ENCODE assay signal across 9 mouse cellular contexts in the genomic region with DNA sequence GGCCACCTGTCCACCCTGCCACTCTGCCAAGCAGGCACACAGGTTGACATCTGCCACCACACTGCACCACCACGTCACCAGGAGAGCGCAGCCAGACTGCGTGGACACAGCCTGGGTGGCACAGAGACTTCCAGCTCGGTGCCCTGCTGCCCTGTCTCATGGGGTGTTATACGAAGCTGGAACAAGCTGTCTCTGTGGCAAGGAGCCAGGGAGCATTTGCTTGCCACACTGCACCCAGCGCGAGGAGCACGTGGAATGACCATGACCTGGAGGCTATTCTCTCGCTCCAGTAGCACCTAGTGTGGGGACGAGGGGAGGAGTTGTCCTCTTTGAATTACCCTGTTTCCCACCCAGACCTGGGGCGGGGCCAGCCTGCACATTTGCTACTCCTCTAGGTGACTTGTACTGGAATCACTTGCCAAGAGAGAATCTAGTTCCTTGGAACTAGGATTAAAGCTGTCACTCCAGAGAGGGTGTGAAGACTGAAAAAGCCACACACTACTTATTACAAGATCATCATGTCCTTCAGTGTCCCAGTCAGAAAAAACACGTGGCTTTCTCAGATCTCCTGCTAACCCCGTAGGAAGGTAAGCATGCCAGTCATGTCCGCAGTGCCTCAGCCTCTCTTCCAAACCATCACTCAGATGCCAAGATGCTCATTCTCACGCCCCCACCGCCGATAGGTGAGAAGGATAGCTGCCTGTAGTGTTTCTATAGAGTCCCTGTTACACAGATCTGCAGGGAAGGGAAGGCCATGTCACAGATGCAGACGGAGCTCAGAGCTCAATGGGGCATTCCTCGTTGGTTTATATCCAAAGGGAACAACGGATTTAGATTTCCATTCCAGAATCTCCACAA. TPM values are rescaled to one million over a fixed set of nuclear protein-coding genes. Genes with fewer than 3 reads are reported as not detected.
DNase-seq lines count a peak whose midpoint lies in the region; ATAC-seq and TF ChIP-seq lines count a peak whose summit lies in the region.
"Had no signal": no experiment of that assay in that cellular context is flagged by ENCODE, and none has a peak within 500 bp of the region (broad histone marks: within the 10 kb centered on the region; RNA-seq: fewer than 3 reads in every experiment).

No protein-coding gene starts in this region.

- no peaks in the 10 kb centered on the region for H3K27me3 ChIP-seq in forebrain, embryonic 13.5 days
- H3K27me3 ChIP-seq in forebrain, embryonic 10.5 days (ENCODE audit: poor library complexity, severe bottlenecking): no peaks in the 10 kb centered on the region
- H3K27me3 ChIP-seq: limb, embryonic 12.5 days had no signal

- TF ChIP-seq POLR2A in brain, embryonic 14.5 days (IDR thresholded peaks at IDR 0.05; ENCODE audit: borderline replicate concordance, extremely low read depth, insufficient read depth, insufficient read length, poor library complexity, severe bottlenecking): no peak

- H3K9ac ChIP-seq in forebrain, embryonic 13.5 days: no peak overlapping the region
- H3K9ac ChIP-seq: limb, embryonic 12.5 days had no signal

- no peak for DNase-seq in forebrain, embryonic 10.5 days (ENCODE audit: extremely low spot score, low spot score)
- peak; percentile 82 for DNase-seq in brain, embryonic 14.5 days (ENCODE audit: low read depth)
- peak; percentile 80 to 85 for DNase-seq in gastrocnemius, adult 8-10 months (ENCODE audit: low spot score in 2 of 2)
- peak; percentile 95 for DNase-seq in kidney, adult 18-20 months
- peak; percentile 33 to 37 for DNase-seq in left cerebral cortex, postnatal 36 days (ENCODE audit: low spot score in 2 of 2)
- peak; percentile 44 for DNase-seq in right cerebral cortex, postnatal 4 days

- peaks cover 4% of the 10 kb centered on the region; the same call in 1 of the 2 replicates for H3K4me1 ChIP-seq in forebrain, embryonic 13.5 days
- H3K4me1 ChIP-seq in forebrain, embryonic 10.5 days: no peaks in the 10 kb centered on the region
- H3K4me1 ChIP-seq: limb, embryonic 12.5 days had no signal

- ATAC-seq in forebrain, embryonic 13.5 days: peak; percentile 96
- no peak for ATAC-seq in granulocyte monocyte progenitor cell, adult 5-6 weeks (replicated peaks; ENCODE audit: poor library complexity, severe bottlenecking)

- TF ChIP-seq CTCF in brain, embryonic 14.5 days (IDR thresholded peaks at IDR 0.05; ENCODE audit: borderline replicate concordance, extremely low read depth, insufficient read depth, insufficient read length): no peak

- H3K9me3 ChIP-seq in forebrain, embryonic 13.5 days (replicated peaks): no peaks in the 10 kb centered on the region
- no peaks in the 10 kb centered on the region for H3K9me3 ChIP-seq in forebrain, embryonic 10.5 days
- H3K9me3 ChIP-seq: limb, embryonic 12.5 days had no signal

- no peaks in the 10 kb centered on the region for H3K36me3 ChIP-seq in forebrain, embryonic 13.5 days (ENCODE audit: poor library complexity, severe bottlenecking)
- H3K36me3 ChIP-seq in forebrain, embryonic 10.5 days (replicated peaks): no peaks in the 10 kb centered on the region
- H3K36me3 ChIP-seq: limb, embryonic 12.5 days had no signal

- intact Hi-C loops in left cerebral cortex, postnatal 36 days (cut with DNase I): no loop called here

- H3K4me2 ChIP-seq in forebrain, embryonic 13.5 days: peak overlapping the region; percentile 7
- H3K4me2 ChIP-seq: limb, embryonic 12.5 days had no signal

- no peak overlapping the region for H3K27ac ChIP-seq in forebrain, embryonic 13.5 days
- H3K27ac ChIP-seq in forebrain, embryonic 10.5 days: no peak overlapping the region
- H3K27ac ChIP-seq: limb, embryonic 12.5 days had no signal

- 66% methylated on average over 20 of the region's 20 CpGs for WGBS in forebrain, embryonic 13.5 days
- WGBS in forebrain, embryonic 10.5 days: 82% methylated on average over 20 of the region's 20 CpGs

- H3K4me3 ChIP-seq in forebrain, embryonic 13.5 days: no peak overlapping the region
- H3K4me3 ChIP-seq in forebrain, embryonic 10.5 days: no peak overlapping the region
- H3K4me3 ChIP-seq: limb, embryonic 12.5 days had no signal

RNA-seq across cellular contexts. Expression of gene Aldob, which starts 10.8 kb away (rescaled TPM):
- 0.23 TPM in 2 replicates for polyA plus RNA-seq in forebrain, embryonic 13.5 days (2015; fragmentation: Nextera tagmentation; extraction: Ambion mirVana)
- not detected in 2 replicates for polyA plus RNA-seq in forebrain, embryonic 10.5 days (2016; fragmentation: Nextera tagmentation; extraction: Ambion mirVana)
- 0.81 and 1.1 TPM in 2 replicates for polyA plus RNA-seq in brain, embryonic 14.5 days (2012; rRNA removed)
- 1 to 10 TPM in 1 of 4 experiments, not detected in 3; 1.4 TPM for total RNA-seq in gastrocnemius, adult 8-10 months (2022)
- total RNA-seq in left cerebral cortex, postnatal 36 days (2021): 1 to 10 TPM; 1.4 to 2.2 TPM
- not detected in 2 replicates for total RNA-seq in granulocyte monocyte progenitor cell, adult 5-6 weeks (2014; fragmentation: Nextera tagmentation)
- not detected in 2 replicates for total RNA-seq in granulocyte monocyte progenitor cell, adult 5-6 weeks (2017)

RNA-seq across cellular contexts. Expression of gene Tmem246, which starts 37.5 kb away (rescaled TPM):
- polyA plus RNA-seq in forebrain, embryonic 13.5 days (2015; fragmentation: Nextera tagmentation; extraction: Ambion mirVana): 27.0 and 30.0 TPM in 2 replicates
- 14.6 TPM in 2 replicates for polyA plus RNA-seq in forebrain, embryonic 10.5 days (2016; fragmentation: Nextera tagmentation; extraction: Ambion mirVana)
- 51.0 and 61.6 TPM in 2 replicates for polyA plus RNA-seq in brain, embryonic 14.5 days (2012; rRNA removed)
- total RNA-seq in gastrocnemius, adult 8-10 months (2022): 10 to 100 TPM; 27.0 to 35.1 (median 31.5) TPM
- 10 to 100 TPM; 63.5 to 76.9 TPM for total RNA-seq in left cerebral cortex, postnatal 36 days (2021)
- total RNA-seq in granulocyte monocyte progenitor cell, adult 5-6 weeks (2014; fragmentation: Nextera tagmentation): not detected in 2 replicates
- total RNA-seq in granulocyte monocyte progenitor cell, adult 5-6 weeks (2017): not detected in 2 replicates

RNA-seq across cellular contexts. Expression of gene Zfp189, which starts 39.2 kb away (rescaled TPM):
- polyA plus RNA-seq in forebrain, embryonic 13.5 days (2015; fragmentation: Nextera tagmentation; extraction: Ambion mirVana): 13.3 and 13.8 TPM in 2 replicates
- polyA plus RNA-seq in forebrain, embryonic 10.5 days (2016; fragmentation: Nextera tagmentation; extraction: Ambion mirVana): 9.8 and 12.2 TPM in 2 replicates
- polyA plus RNA-seq in brain, embryonic 14.5 days (2012; rRNA removed): 5.8 and 7.2 TPM in 2 replicates
- total RNA-seq in gastrocnemius, adult 8-10 months (2022): 1 to 10 TPM; 2.8 to 4.0 (median 3.2) TPM
- 10 to 100 TPM in 1 of 2 experiments, 1 to 10 TPM in 1; 8.7 to 10.1 TPM for total RNA-seq in left cerebral cortex, postnatal 36 days (2021)
- 1.9 and 2.8 TPM in 2 replicates for total RNA-seq in granulocyte monocyte progenitor cell, adult 5-6 weeks (2014; fragmentation: Nextera tagmentation)
- 6.2 and 6.7 TPM in 2 replicates for total RNA-seq in granulocyte monocyte progenitor cell, adult 5-6 weeks (2017)

RNA-seq across cellular contexts. Expression of gene Mrpl50, which starts 39.3 kb away (rescaled TPM):
- 82.1 and 82.3 TPM in 2 replicates for polyA plus RNA-seq in forebrain, embryonic 13.5 days (2015; fragmentation: Nextera tagmentation; extraction: Ambion mirVana)
- polyA plus RNA-seq in forebrain, embryonic 10.5 days (2016; fragmentation: Nextera tagmentation; extraction: Ambion mirVana): 87.7 and 89.3 TPM in 2 replicates
- 17.6 and 24.3 TPM in 2 replicates for polyA plus RNA-seq in brain, embryonic 14.5 days (2012; rRNA removed)
- 10 to 100 TPM; 27.9 to 31.9 (median 31.3) TPM for total RNA-seq in gastrocnemius, adult 8-10 months (2022)
- 10 to 100 TPM; 28.4 to 30.0 TPM for total RNA-seq in left cerebral cortex, postnatal 36 days (2021)
- total RNA-seq in granulocyte monocyte progenitor cell, adult 5-6 weeks (2014; fragmentation: Nextera tagmentation): 34.6 and 40.5 TPM in 2 replicates
- 38.7 and 39.9 TPM in 2 replicates for total RNA-seq in granulocyte monocyte progenitor cell, adult 5-6 weeks (2017)

RNA-seq across cellular contexts. Expression of gene Baat, which starts 53.8 kb away (rescaled TPM):
- polyA plus RNA-seq in forebrain, embryonic 13.5 days (2015; fragmentation: Nextera tagmentation; extraction: Ambion mirVana): 0.14 TPM in 1 of 2 replicates, not detected in the other
- polyA plus RNA-seq in forebrain, embryonic 10.5 days (2016; fragmentation: Nextera tagmentation; extraction: Ambion mirVana): 0.24 and 0.36 TPM in 2 replicates
- polyA plus RNA-seq in brain, embryonic 14.5 days (2012; rRNA removed): 0.08 and 0.12 TPM in 2 replicates
- total RNA-seq in gastrocnemius, adult 8-10 months (2022): under 1 TPM in 1 of 4 experiments, not detected in 3; 0.24 TPM
- under 1 TPM in 1 of 2 experiments, not detected in 1; 0.41 TPM for total RNA-seq in left cerebral cortex, postnatal 36 days (2021)
- total RNA-seq in granulocyte monocyte progenitor cell, adult 5-6 weeks (2014; fragmentation: Nextera tagmentation): not detected in 2 replicates
- total RNA-seq in granulocyte monocyte progenitor cell, adult 5-6 weeks (2017): not detected in 2 replicates
- polyA plus RNA-seq: limb, embryonic 12.5 days had no signal

Comparison
In these comparisons a context has a peak if more than half of its experiments do, and no peak if none do; other contexts are left out.
1. RNA of gene Tmem246, which starts 37.5 kb away (total RNA-seq): 63.5 to 76.9 TPM in left cerebral cortex, postnatal 36 days and 27.0 to 35.1 TPM in gastrocnemius, adult 8-10 months; not detected in granulocyte monocyte progenitor cell, adult 5-6 weeks; every median in the first group is over 10 times any median in the second.